Mouse (Mus musculus) lung, adult 2 months (tissue): Measurements from ENCODE around the gene Pycr1.

Experiments
- CTCF ChIP-seq: fragments of 200-500 bp; IDR thresholded peaks from 2 replicates; pipeline ENCODE4 v1.5.1; 2011; ENCODE audit warnings: mild to moderate bottlenecking, low read length, control low read depth; ENCODE audit not compliant: insufficient read depth
- POLR2A ChIP-seq: fragments of 200-500 bp; IDR thresholded peaks from 2 replicates; pipeline ENCODE4 v1.6.1; 2011; ENCODE audit warnings: low read depth, mild to moderate bottlenecking, control low read depth, low read length, borderline replicate concordance; ENCODE audit errors: extremely low read depth

- no peak for TF ChIP-seq CTCF
- TF ChIP-seq POLR2A, result no peak
These were observed 33.0 kb downstream of the Pycr1 start for GRCm38 (mm10) chr11:120610477-120611046.
